Mouse (Mus musculus): ENCODE results near the gene Trp53tg5. TPM values are rescaled to one million over a fixed set of nuclear protein-coding genes. Genes with fewer than 3 reads are reported as not detected.
A peak's percentile ranks its signal among the peaks of the same experiment; 100 is the strongest.

The Trp53tg5 gene
- polyA plus RNA-seq, 1 experiment from 2014 or later = not detected

DNA sequence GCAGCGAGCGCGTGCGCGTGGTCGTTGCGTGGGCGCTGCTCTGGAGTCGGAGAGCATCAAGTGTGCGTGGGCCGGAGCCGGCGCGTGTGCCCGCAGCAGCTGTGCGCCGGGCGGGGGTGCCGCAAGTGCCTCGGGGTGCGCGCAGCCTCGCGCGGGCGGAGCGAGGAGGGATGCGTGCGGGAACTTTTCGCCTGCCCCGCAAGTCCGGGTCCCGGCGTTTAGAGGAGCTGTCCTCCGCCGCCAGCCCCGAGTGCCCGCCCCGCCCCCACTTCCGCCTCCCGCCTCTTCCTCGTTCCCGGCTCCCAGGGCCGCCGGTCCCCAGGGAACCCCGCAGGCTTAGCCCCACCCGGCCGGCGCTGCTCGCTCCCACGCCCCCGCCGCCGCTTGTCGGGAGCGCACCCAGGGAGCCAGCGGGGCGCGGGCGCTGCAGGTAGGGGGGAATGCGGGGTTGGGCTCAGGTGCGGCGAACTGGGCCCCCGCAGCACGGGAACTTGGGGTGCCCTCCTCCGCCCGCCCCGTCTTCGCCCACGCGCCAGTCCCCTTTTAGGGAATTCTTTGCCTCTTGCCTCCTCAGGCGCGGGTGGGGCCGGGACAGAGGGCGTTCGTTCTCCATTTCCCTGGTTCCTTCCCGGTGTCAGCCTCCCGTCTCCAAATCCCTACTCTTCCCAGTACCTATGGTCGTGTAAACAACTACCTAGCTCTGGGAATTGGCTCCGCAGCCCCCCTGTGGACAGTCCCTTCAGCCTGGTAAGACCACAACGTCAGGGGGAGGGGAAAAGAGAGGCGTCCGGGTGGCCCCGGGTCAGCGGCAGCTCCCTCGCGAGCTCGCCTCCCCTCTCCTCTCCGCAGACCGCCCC is 13.0 kb upstream of the Trp53tg5 start:
- Histone ChIP-seq H3K27ac (ENCODE audit: low read length) (peak overlapping the region; percentile 47), H3K36me3 (ENCODE audit: insufficient read depth, low read length) (peaks cover 8% of the 10 kb centered on the region; the same call in 1 of the 2 replicates), H3K4me1 (ENCODE audit: insufficient read depth, low read depth, low read length) (no peaks in the 10 kb centered on the region; the same call in 1 of the 2 replicates), H3K9me3 (ENCODE audit: low read length) (no peaks in the 10 kb centered on the region), H3K4me3 (ENCODE audit: low read depth, low read length) (peak overlapping the region; percentile 86), H3K4me2 (replicated peaks; ENCODE audit: low read depth, low read length) (peak overlapping the region; percentile 97), H3K27me3 (replicated peaks; ENCODE audit: insufficient read depth, low read length) (no peaks in the 10 kb centered on the region), H3K9ac (replicated peaks; ENCODE audit: low read depth) (peak overlapping the region; percentile 48)
- TF ChIP-seq CTCF (IDR thresholded peaks at IDR 0.05) = no peak
- no peak for TF ChIP-seq EP300 (IDR thresholded peaks at IDR 0.05)
- DNase-seq (ENCODE audit: low spot score) (peak; percentile 50), ATAC-seq (peak; percentile 84)
- 5% methylated on average over 42 of the region's 90 CpGs for WGBS

DNA sequence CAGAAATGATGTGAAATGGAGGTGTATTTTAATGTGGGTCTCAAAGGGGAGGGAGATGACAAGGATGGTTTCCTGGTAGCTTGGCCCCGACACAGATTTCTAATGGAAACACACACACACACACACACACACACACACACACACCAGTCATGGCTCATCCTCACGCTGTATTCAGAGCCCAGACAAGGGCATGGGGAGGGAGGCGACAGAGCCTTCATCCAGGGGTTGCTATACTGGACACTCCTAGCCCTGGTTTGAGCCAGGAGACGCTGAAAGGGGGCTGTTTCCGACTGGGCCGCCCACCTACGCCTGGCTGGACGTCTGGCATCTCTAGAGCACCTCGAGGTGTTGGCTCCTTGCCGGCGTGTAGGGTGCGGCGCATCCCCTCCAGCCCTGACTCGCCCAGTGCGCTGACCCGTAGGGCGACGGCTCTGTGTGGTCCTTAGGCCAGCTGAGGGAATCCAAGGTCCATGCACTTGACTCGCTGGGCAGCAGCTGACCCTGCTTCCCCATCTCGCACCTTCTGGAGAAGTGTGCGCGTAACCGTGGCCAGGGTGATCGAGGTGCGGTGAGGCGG is 12.2 kb upstream of the Trp53tg5 start, which contains the start of gene Dbndd2:
Gene Dbndd2 (plus strand): TSS at position 426 of the 577 bp plus-strand sequence.
- H3K9me3 ChIP-seq (ENCODE audit: low read length) = no peaks in the 10 kb centered on the region
- peaks cover 8% of the 10 kb centered on the region; the same call in 1 of the 2 replicates for H3K36me3 ChIP-seq (ENCODE audit: insufficient read depth, low read length)
- peak within 1 kb of the TSS; percentile 97 for H3K4me2 ChIP-seq (replicated peaks; ENCODE audit: low read depth, low read length)
- H3K4me1 ChIP-seq (ENCODE audit: insufficient read depth, low read depth, low read length) = no peaks in the 10 kb centered on the region; the same call in 1 of the 2 replicates
- peak within 1 kb of the TSS; percentile 47 for H3K27ac ChIP-seq (ENCODE audit: low read length)
- H3K27me3 ChIP-seq (replicated peaks; ENCODE audit: insufficient read depth, low read length) = no peaks in the 10 kb centered on the region
- 2% methylated on average over 24 of the region's 26 CpGs for WGBS
- H3K4me3 ChIP-seq (ENCODE audit: low read depth, low read length) = peak within 1 kb of the TSS; percentile 86
- ATAC-seq = peak; percentile 60
- H3K9ac ChIP-seq (replicated peaks; ENCODE audit: low read depth) = peak within 1 kb of the TSS; percentile 48
- DNase-seq (ENCODE audit: low spot score) = peak; percentile 49
- TF ChIP-seq EP300 (IDR thresholded peaks at IDR 0.05) (no peak), CTCF (IDR thresholded peaks at IDR 0.05) (no peak)

DNA sequence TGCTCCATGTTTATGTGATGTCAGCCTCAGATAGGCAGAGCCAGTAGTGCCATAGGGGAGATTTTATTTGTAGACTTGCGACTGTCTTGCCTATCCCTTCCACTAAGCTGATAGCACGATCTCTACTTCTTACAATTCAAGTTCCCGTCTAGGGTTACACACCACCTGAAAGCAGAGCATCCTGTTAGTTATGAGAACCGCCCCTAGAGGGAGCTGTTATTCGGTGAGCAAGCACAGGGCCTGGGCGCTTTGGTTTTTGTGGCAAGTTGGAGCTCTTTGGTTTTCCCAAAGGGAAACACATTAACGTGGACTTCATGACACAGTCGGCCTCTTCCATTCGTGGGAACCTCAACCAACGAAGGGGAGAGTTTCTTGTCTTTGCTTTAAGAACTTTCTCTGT is 3.3 kb downstream of the Trp53tg5 start:
- no peak overlapping the region for H3K27ac ChIP-seq (ENCODE audit: low read length)
- no peaks in the 10 kb centered on the region for H3K27me3 ChIP-seq (replicated peaks; ENCODE audit: insufficient read depth, low read length)
- no peak overlapping the region for H3K9ac ChIP-seq (replicated peaks; ENCODE audit: low read depth)
- ATAC-seq = peak; percentile 40; the same call in 1 of the 2 replicates
- H3K4me1 ChIP-seq (ENCODE audit: insufficient read depth, low read depth, low read length) = no peaks in the 10 kb centered on the region
- no peak overlapping the region for H3K4me2 ChIP-seq (replicated peaks; ENCODE audit: low read depth, low read length)
- no peaks in the 10 kb centered on the region for H3K9me3 ChIP-seq (ENCODE audit: low read length)
- no peak overlapping the region for H3K4me3 ChIP-seq (ENCODE audit: low read depth, low read length)
- no peaks in the 10 kb centered on the region for H3K36me3 ChIP-seq (ENCODE audit: insufficient read depth, low read length)
- peak; percentile 75 for TF ChIP-seq CTCF (IDR thresholded peaks at IDR 0.05)
- no peak for TF ChIP-seq EP300 (IDR thresholded peaks at IDR 0.05)
- WGBS = 25% methylated on average over 10 of the region's 10 CpGs
- peak; percentile 75 for DNase-seq (ENCODE audit: low spot score)

DNA sequence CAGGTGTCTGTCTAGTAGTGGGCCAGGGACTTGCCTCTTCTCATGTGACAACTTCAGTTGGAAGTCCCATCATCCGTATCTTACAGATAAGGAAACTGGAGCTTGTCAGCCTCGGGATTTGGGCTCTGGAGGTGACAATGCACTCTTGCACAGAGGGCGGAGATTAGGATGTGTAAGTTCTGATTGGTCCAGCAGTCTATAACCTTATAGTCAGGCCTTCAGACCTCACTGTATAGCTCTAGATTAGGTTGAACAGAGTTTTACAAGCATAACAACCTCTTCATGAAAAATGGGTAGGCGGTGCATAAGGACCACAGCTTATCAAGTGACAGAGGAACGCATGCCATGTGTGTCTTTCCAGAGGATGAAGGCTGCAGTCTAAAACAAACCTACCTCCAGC is 6.7 kb downstream of the Trp53tg5 start:
- no peak for ATAC-seq
- no peak overlapping the region for H3K4me3 ChIP-seq (ENCODE audit: low read depth, low read length)
- no peaks in the 10 kb centered on the region for H3K27me3 ChIP-seq (replicated peaks; ENCODE audit: insufficient read depth, low read length)
- 0 out of 2 replicates have a peak, but pooled peaks cover 16% of the 10 kb centered on the region for H3K36me3 ChIP-seq (ENCODE audit: insufficient read depth, low read length)
- H3K27ac ChIP-seq (ENCODE audit: low read length) = no peak overlapping the region
- WGBS = 71% methylated on average over 5 of the region's 5 CpGs
- no peak overlapping the region for H3K9ac ChIP-seq (replicated peaks; ENCODE audit: low read depth)
- H3K9me3 ChIP-seq (ENCODE audit: low read length) = no peaks in the 10 kb centered on the region
- H3K4me2 ChIP-seq (replicated peaks; ENCODE audit: low read depth, low read length) = no peak overlapping the region
- H3K4me1 ChIP-seq (ENCODE audit: insufficient read depth, low read depth, low read length) = peaks cover 3% of the 10 kb centered on the region; the same call in 1 of the 2 replicates
- no peak for DNase-seq (ENCODE audit: low spot score)
- TF ChIP-seq EP300 (IDR thresholded peaks at IDR 0.05) (no peak), CTCF (IDR thresholded peaks at IDR 0.05) (no peak)

DNA sequence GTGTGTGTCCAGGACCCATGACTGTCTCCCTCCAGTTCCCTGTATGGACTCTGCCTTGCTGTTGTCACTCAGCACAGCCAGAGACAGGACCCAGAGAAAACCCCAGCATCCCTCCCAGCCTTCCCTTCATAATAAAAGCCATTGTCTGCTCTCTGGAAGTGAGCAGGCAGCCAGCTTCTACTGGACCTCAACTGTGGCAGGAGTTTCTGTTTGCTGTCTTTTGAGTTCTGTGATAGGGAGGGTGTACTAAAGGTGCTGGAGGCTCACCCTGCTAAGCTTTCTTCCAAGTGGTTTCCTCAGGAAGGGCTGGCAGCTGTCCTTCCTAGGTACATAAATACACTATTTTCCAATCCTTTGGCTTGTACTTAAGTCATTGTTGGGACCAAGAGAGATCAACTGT is 8.4 kb downstream of the Trp53tg5 start:
- no peak overlapping the region for H3K9ac ChIP-seq (replicated peaks; ENCODE audit: low read depth)
- no peak overlapping the region for H3K4me3 ChIP-seq (ENCODE audit: low read depth, low read length)
- H3K27me3 ChIP-seq (replicated peaks; ENCODE audit: insufficient read depth, low read length) = no peaks in the 10 kb centered on the region
- no peak overlapping the region for H3K4me2 ChIP-seq (replicated peaks; ENCODE audit: low read depth, low read length)
- DNase-seq (ENCODE audit: low spot score) = no peak
- H3K36me3 ChIP-seq (ENCODE audit: insufficient read depth, low read length) = 0 out of 2 replicates have a peak, but pooled peaks cover 16% of the 10 kb centered on the region
- no peak overlapping the region for H3K27ac ChIP-seq (ENCODE audit: low read length)
- H3K4me1 ChIP-seq (ENCODE audit: insufficient read depth, low read depth, low read length) = peaks cover 3% of the 10 kb centered on the region; the same call in 1 of the 2 replicates
- TF ChIP-seq CTCF (IDR thresholded peaks at IDR 0.05) = no peak
- TF ChIP-seq EP300 (IDR thresholded peaks at IDR 0.05) = no peak
- H3K9me3 ChIP-seq (ENCODE audit: low read length) = no peaks in the 10 kb centered on the region
- no peak for ATAC-seq

All from lung, postnatal 0 days (tissue).